Mouse (Mus musculus) neural tube, embryonic 14.5 days (tissue): ENCODE data around the gene Dyrk1a. TPM values are rescaled to one million over a fixed set of nuclear protein-coding genes. Genes with fewer than 3 reads are reported as not detected.

ENCODE experiments used
- ATAC-seq: fragments of 200-750 bp; cut with Nextera tagmentation; 2 replicates; pipeline ENCODE4 v1.8.0; 2017; ENCODE audit warnings: low read depth, mild to moderate bottlenecking, moderate TSS enrichment, moderate library complexity
- H3K27ac ChIP-seq: fragments of 300-500 bp; sonication (generic); 2 replicates; pipeline ENCODE4 v1.5.1; 2014; ENCODE audit warnings: low read depth, mild to moderate bottlenecking, control low read depth, low read length, moderate library complexity, mixed read lengths
- H3K27me3 ChIP-seq: fragments of 300-500 bp; sonication (generic); 2 replicates; pipeline ENCODE4 v1.6.1; 2014; ENCODE audit warnings: low read length; ENCODE audit not compliant: control insufficient read depth, insufficient read depth
- H3K36me3 ChIP-seq: fragments of 300-500 bp; sonication (generic); 2 replicates; pipeline ENCODE4 v1.6.1; 2014; ENCODE audit warnings: low read length, mixed read lengths; ENCODE audit not compliant: control insufficient read depth, insufficient read depth
- H3K4me1 ChIP-seq: fragments of 300-500 bp; sonication (generic); 2 replicates; pipeline ENCODE4 v1.6.1; 2014; ENCODE audit warnings: low read length; ENCODE audit not compliant: control insufficient read depth, insufficient read depth
- H3K4me2 ChIP-seq: fragments of 300-500 bp; sonication (generic); 2 replicates; pipeline ENCODE4 v1.6.1; 2014; ENCODE audit warnings: mild to moderate bottlenecking, low read depth, low read length, control low read depth
- H3K4me3 ChIP-seq: fragments of 300-500 bp; sonication (generic); 2 replicates; pipeline ENCODE4 v1.5.1; 2014; ENCODE audit warnings: low read depth, low read length, control low read depth, mixed read lengths
- H3K9ac ChIP-seq: fragments of 300-500 bp; sonication (generic); replicated peaks from 2 replicates; pipeline ENCODE4 v1.6.1; 2014; ENCODE audit warnings: low read depth, mild to moderate bottlenecking, control low read depth, low read length, mixed read lengths
- H3K9me3 ChIP-seq: fragments of 300-500 bp; sonication (generic); 2 replicates; pipeline ENCODE4 v1.6.1; 2016; ENCODE audit warnings: low read length; ENCODE audit not compliant: control insufficient read depth
- WGBS: fragments of 180-500 bp; shearing (Covaris S2); extraction: QIAGEN DNeasy Blood & Tissue Kit; methylation state at CpG from one replicate; pipeline ENCODE4 v1.1.7; 2014; 5-methylcytosine and 5-hydroxymethylcytosine counted together
- polyA plus RNA-seq: library from polyadenylated mRNA; unstranded; fragments of >200 nt; fragmentation: Nextera tagmentation; extraction: Ambion mirVana; gene quantifications from 2 replicates; pipeline ENCODE4 v1.2.1, GENCODE M21; 2014

The Dyrk1a gene
- polyA plus RNA-seq, 1 experiment from 2014 or later, result 15.9 TPM

DNA sequence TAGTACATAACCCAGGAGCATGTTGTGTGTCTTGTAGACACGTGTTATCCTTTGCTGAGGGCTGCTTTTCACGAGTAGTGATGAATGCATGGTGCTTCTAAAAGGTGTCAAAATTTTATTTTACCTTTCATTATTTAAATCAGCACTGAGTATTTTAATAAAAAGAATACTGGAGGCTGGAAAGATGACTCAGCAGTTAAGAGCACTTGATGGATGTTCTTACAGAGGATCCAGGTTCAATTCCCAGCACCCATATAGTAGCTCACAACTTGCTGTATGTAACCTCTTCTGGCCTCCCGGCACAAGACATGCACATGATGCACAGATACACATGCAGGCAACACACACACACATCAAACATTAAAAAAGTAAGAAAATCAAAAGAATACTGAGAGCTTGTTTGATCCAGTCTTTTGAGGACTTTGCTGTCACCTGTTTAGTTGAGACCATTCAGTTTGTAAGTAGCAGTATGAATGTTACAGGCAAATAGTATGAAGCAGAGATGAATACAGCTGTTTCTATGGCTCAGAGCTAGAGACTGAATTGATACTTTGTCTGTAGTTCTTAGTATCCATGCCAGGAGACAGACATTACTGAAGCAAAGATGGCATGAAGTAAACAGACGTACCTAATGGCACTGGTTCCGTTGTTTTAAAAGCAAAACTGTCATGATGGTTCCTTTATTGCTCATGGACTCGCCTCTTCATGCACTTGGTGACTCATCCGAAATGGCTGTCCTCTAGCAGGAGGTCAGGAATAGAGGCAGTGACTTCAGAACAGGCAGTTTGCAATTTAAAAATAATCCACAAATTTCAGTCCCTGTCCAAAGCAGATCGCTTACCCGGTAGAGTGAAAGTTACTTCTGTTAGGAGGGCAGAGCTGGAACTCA lies 39.1 kb downstream of the Dyrk1a start:
- 88% methylated on average over 9 of the region's 9 CpGs for WGBS
- no peaks in the 10 kb centered on the region for H3K36me3 ChIP-seq

DNA sequence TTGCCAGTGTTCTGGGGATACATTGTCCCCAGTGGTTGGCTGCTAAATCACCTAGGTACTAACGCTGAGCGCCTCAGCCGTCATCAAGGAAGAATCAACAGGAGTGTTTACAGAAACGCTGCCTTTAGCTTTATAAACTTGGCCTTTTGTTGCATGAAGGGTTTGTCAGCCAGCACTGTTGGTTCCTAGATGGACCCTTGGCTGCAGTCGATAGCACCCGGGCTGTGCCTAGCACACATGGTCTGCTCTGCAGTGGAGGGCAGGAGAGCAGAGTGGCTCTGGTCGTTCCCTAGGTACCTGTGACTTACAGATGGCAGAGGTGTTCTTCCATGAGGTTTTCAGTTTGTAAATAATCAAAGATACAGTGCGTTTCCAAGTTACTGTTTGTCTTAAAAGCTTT lies 42.8 kb downstream of the Dyrk1a start:
- Histone ChIP-seq H3K4me2 (no peak overlapping the region), H3K27ac (no peak overlapping the region), H3K9me3 (no peaks in the 10 kb centered on the region), H3K4me1 (0 out of 2 replicates have a peak, but pooled peaks cover 4% of the 10 kb centered on the region), H3K9ac (no peak overlapping the region), H3K27me3 (no peaks in the 10 kb centered on the region), H3K4me3 (no peak overlapping the region), H3K36me3 (no peaks in the 10 kb centered on the region)
- no peak for ATAC-seq
- 68% methylated on average over 8 of the region's 8 CpGs for WGBS

More for the DNA sequence above, 39.1 kb downstream of the Dyrk1a start:
- Histone ChIP-seq H3K9me3 (no peaks in the 10 kb centered on the region), H3K27me3 (no peaks in the 10 kb centered on the region), H3K4me3 (no peak overlapping the region), H3K4me2 (no peak overlapping the region), H3K27ac (no peak overlapping the region), H3K4me1 (0 out of 2 replicates have a peak, but pooled peaks cover 2% of the 10 kb centered on the region), H3K9ac (no peak overlapping the region)
- ATAC-seq, result no peak

DNA sequence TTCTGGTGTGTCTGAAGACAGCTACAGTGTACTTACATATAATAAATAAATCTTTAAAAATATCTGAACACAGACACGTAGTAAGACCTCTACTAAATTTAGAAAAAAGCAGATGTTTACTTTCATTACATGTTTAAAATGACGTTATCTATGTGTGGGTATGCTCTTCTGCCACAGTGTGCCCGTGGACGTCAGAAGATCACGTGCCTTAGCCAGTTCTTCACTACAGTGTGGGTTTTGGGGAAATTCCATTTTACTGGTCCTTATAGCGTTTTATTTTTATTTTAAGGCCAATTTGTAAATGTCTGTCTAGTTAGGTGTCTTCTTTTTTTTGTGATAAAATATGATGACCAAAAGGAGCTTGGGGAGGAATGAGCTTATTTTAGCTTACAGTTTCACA lies 47.4 kb downstream of the Dyrk1a start:
- no peak overlapping the region for H3K4me3 ChIP-seq
- H3K4me2 ChIP-seq, result no peak overlapping the region
- no peak overlapping the region for H3K27ac ChIP-seq
- ATAC-seq, result no peak
- H3K9me3 ChIP-seq, result no peaks in the 10 kb centered on the region
- no peaks in the 10 kb centered on the region for H3K27me3 ChIP-seq
- no peak overlapping the region for H3K9ac ChIP-seq
- H3K36me3 ChIP-seq, result no peaks in the 10 kb centered on the region
- H3K4me1 ChIP-seq, result 0 out of 2 replicates have a peak, but pooled peaks cover 4% of the 10 kb centered on the region
- 89% methylated on average over 6 of the region's 6 CpGs for whole genome bisulfite sequencing

DNA sequence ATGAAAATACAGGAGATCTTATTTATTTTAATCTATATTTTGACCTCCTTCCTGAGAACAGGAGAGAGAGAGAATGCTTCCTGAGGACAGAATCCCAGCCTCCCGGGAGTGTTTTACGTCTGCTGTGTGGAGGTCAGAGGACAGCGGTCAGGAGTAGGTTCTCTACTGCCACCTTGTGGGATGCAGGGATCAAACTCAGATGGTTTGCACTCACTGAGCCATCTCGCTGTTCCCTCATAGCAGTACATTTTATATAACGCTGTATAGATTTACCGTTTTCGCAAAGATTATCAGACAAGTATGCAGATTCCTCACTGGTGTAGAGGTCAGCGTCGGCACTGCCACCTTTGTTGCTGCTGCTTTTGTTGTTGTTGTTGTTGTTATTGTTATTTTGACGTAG lies 48.7 kb downstream of the Dyrk1a start:
- peak; percentile 57; the same call in 1 of the 2 replicates for ATAC-seq
- H3K27me3 ChIP-seq, result no peaks in the 10 kb centered on the region
- no peak overlapping the region for H3K4me3 ChIP-seq
- 56% methylated on average over 10 of the region's 10 CpGs for WGBS
- no peak overlapping the region for H3K9ac ChIP-seq
- H3K9me3 ChIP-seq, result no peaks in the 10 kb centered on the region
- no peak overlapping the region for H3K4me2 ChIP-seq
- H3K4me1 ChIP-seq, result 0 out of 2 replicates have a peak, but pooled peaks cover 7% of the 10 kb centered on the region
- no peak overlapping the region for H3K27ac ChIP-seq
- H3K36me3 ChIP-seq, result no peaks in the 10 kb centered on the region

DNA sequence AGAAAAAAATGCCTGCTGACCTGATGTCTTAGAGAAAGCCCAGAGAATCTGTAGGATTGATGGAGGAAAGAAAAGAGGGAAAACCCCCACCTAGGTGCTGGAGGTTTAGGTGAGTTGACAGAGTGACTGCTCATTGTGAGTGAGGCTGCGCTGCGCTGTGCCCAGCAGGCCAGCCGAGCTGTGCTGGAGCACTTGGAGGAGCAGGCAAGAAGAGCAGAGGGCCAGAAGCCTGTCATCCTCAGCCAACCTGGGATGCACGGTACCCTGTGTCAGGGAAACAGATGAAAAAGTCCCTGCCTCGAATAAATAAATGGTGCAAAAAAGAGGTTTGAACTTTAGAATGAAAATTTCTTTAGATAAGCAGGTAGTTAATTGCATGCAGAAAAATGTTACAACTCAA lies 49.5 kb downstream of the Dyrk1a start:
- ATAC-seq, result no peak
- H3K27me3 ChIP-seq, result no peaks in the 10 kb centered on the region
- H3K4me2 ChIP-seq, result no peak overlapping the region
- 94% methylated on average over 5 of the region's 5 CpGs for WGBS
- no peak overlapping the region for H3K9ac ChIP-seq
- no peaks in the 10 kb centered on the region for H3K36me3 ChIP-seq
- no peak overlapping the region for H3K27ac ChIP-seq
- no peak overlapping the region for H3K4me3 ChIP-seq
- no peaks in the 10 kb centered on the region for H3K9me3 ChIP-seq
- H3K4me1 ChIP-seq, result 0 out of 2 replicates have a peak, but pooled peaks cover 4% of the 10 kb centered on the region

DNA sequence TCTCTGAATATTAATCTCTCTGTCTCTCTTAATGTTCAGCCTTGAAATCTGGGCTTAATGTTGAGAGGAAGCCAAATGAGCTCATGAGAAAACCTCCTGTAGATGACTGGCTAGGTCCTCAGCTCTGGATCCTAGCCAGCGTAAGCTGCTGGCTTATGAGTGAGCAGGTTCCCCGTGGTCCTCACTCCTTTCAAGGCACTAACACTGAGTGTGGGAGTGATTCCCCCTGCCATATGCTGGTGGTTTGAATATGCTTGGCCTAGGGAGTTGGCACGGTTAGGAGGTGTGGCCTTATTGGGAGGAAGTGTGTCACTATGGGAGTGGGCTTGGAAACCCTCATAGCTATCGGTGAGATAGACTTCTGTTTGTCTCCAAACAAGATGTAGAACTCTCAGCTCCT lies 55.1 kb downstream of the Dyrk1a start:
- peak; percentile 39; the same call in 1 of the 2 replicates for ATAC-seq
- no peaks in the 10 kb centered on the region for H3K9me3 ChIP-seq
- no peak overlapping the region for H3K9ac ChIP-seq
- H3K27ac ChIP-seq, result no peak overlapping the region
- H3K27me3 ChIP-seq, result no peaks in the 10 kb centered on the region
- H3K4me2 ChIP-seq, result no peak overlapping the region
- H3K4me3 ChIP-seq, result no peak overlapping the region
- H3K4me1 ChIP-seq, result peaks cover 11% of the 10 kb centered on the region; the same call in 1 of the 2 replicates
- WGBS, result 73% methylated on average over 4 of the region's 4 CpGs
- no peaks in the 10 kb centered on the region for H3K36me3 ChIP-seq

DNA sequence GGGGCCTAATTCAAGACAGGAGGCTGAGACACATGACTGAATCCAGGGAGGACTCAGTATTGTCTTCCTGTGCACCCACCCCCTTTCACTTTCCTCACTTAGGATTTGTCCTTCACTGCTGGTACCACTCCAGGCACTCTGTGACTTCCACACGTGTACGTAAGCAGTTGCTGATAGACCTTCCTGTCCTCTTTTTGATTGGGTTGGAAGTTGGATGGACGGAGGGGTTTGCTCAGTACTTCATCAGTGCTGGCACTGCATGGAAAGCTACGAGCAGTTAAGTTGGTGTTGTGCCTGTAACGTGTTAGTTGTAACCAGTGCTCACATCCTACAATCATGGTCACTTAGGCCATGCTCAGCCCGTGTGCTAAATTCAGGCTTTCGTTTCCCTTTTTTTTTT lies 55.8 kb downstream of the Dyrk1a start:
- Histone ChIP-seq H3K27me3 (no peaks in the 10 kb centered on the region), H3K4me2 (no peak overlapping the region), H3K9me3 (no peaks in the 10 kb centered on the region), H3K36me3 (no peaks in the 10 kb centered on the region), H3K4me1 (peaks cover 11% of the 10 kb centered on the region; the same call in 1 of the 2 replicates), H3K4me3 (no peak overlapping the region), H3K9ac (no peak overlapping the region), H3K27ac (no peak overlapping the region)
- ATAC-seq, result no peak
- 87% methylated on average over 7 of the region's 7 CpGs for WGBS

DNA sequence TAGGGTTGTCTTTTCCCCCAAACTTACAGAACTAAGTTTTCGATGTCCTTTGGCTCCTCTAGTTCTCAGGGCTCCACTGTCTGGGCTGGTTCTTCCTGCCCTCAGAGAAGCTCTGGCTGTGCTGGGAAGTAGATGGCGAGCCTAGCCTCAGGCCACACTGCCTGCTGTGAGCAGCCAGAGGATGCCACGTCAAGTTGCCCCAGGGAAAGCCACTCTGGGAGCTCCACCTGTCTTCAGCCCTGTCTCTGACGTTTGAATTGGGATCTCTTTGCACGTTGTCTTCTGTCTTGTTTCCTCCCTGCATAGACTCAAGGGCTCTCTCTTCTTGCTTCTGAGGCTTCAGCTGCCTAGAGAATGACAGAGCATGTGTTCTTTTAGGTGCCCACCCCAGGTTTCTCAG lies 57.9 kb downstream of the Dyrk1a start:
- Histone ChIP-seq H3K36me3 (no peaks in the 10 kb centered on the region), H3K27me3 (no peaks in the 10 kb centered on the region), H3K9me3 (no peaks in the 10 kb centered on the region), H3K9ac (no peak overlapping the region), H3K4me2 (no peak overlapping the region), H3K4me3 (no peak overlapping the region), H3K27ac (no peak overlapping the region), H3K4me1 (peaks cover 15% of the 10 kb centered on the region; the same call in 1 of the 2 replicates)
- 52% methylated on average over 5 of the region's 5 CpGs for WGBS
- ATAC-seq, result no peak

DNA sequence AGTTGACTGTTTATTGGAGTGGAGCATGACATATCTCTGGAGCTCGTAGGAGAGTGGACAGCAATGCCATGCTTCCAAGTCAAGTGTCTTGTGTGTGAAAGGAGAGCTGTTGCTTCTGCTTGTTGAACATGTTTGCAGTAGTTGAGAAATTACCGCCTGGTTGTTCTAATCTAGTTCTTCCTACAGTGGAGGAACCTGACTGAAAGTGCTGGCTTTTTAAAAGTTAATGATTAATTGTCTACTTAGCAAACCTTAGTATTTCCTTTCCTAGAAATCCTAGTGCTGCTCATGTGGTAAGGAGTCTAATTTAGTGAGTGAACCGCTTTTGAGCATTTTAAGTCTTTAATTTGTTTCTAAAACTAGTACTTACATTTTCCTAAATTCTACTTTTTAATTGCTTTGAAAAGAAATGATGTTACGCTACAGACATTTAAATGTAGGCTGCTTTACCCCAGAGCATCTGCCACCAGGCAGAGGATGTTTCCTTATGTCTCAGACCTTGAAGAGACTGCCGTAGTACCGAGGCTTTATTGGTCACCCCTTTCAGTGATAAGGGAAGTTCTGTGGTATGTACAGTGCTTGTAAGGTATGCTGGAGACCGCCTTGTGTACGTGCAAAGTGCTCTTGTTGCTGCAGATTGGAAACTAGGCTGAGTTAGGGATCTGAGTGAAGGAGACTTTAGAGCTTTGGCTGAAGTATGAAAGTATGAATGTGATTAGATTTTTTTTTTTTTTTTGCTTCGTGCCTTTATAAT lies 59.3 kb downstream of the Dyrk1a start:
- Histone ChIP-seq H3K9ac (no peak overlapping the region), H3K27ac (no peak overlapping the region), H3K4me3 (no peak overlapping the region), H3K9me3 (no peaks in the 10 kb centered on the region), H3K4me1 (peaks cover 17% of the 10 kb centered on the region; the same call in 1 of the 2 replicates), H3K4me2 (no peak overlapping the region), H3K27me3 (no peaks in the 10 kb centered on the region), H3K36me3 (no peaks in the 10 kb centered on the region)
- WGBS, result 87% methylated on average over 9 of the region's 9 CpGs
- no peak for ATAC-seq
